Mouse (Mus musculus): ENCODE measurements around the gene Abca4. TPM values are rescaled to one million over a fixed set of nuclear protein-coding genes. Genes with fewer than 3 reads are reported as not detected.
A peak's percentile ranks its signal among the peaks of the same experiment; 100 is the strongest.
"Not testable (repeated sequence)": the region's sequence is repeated elsewhere in the genome, so short reads cannot be mapped to it uniquely, and the experiment has no call there.

Gene Abca4
- polyA plus RNA-seq, 1 experiment from 2014 or later, result 0.20 TPM

DNA sequence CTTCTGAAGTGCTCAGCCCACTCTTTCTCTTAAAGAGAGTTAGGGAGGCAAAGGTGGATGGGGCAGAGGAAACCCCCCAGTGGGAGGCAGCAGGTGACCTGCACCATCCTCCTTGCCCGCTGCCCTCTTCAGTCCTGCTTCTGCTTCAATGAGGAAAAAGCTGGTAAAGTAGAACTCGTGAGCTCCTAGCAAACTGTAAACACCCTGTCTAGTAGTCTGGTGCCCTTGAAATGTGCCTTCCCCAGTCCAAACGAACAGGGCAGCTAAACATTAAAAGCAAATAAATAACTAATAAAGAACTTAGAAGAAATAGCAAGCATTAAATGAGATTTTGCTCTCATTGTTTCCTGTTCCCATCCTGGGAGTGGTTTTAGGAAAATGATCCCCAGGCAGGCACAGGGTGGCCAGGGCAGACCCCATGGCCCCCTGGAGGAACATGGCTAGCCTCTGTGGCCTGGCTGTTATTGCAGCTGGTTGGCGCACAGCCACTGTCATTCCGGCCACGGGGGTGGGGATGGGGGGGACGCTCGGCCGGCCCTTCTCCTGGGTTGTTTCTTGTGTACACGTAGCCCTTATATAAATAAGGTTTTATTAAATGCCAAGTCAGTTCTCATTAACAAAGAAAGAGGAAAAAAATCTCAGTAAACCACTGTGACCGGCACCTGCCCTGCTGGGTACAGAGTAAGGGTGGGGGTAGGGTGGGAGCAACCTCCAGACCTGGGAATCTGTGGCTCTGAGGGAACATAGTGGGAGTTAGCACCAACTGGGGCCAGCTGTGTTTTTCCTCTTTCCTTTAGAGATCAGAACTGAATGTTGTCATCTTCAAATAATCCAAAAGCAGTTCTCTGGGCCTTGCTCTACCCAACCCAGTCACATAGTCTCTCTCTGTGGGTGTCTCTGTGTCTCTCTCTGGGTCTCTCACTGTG, 28.7 kb downstream of the Abca4 start:
- Histone ChIP-seq H3K9ac (ENCODE audit: low read depth, low read length) (no peak overlapping the region), H3K27me3 (ENCODE audit: control insufficient read depth, insufficient read depth, low read depth, low read length) (no peaks in the 10 kb centered on the region), H3K9me3 (replicated peaks; ENCODE audit: control insufficient read depth, low read length) (no peaks in the 10 kb centered on the region), H3K36me3 (ENCODE audit: control insufficient read depth, insufficient read depth) (no peaks in the 10 kb centered on the region), H3K4me2 (ENCODE audit: low read depth, low read length) (no peak overlapping the region), H3K4me1 (ENCODE audit: control insufficient read depth, low read depth, low read length) (peaks cover 3% of the 10 kb centered on the region), H3K4me3 (ENCODE audit: low read depth, low read length) (no peak overlapping the region), H3K27ac (ENCODE audit: low read length) (peak overlapping the region; percentile 92)
- WGBS (ENCODE audit: insufficient replicate concordance), result 62% methylated on average over 11 of the region's 11 CpGs
- ATAC-seq (ENCODE audit: low read depth), result no peak

DNA sequence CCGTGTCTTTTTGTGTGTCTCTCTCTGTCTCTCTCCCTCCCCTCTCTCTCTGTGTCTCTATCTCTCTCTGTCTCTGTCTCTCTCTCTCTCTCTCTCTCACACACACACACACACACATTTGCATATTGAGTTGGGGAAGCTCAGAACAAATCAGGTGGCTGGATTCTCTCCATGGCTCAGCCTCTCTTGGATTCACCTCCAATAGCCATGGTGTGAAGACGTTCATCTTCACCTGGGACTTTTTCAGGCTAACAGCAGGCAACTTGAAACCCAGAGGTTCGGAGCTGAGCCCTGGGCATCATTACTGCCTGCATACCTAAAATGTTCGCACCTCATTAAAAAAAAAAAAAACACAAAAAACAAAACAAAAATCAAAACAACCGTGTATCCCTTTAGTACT, 29.4 kb downstream of the Abca4 start:
- Histone ChIP-seq H3K36me3 (ENCODE audit: control insufficient read depth, insufficient read depth) (no peaks in the 10 kb centered on the region), H3K9me3 (replicated peaks; ENCODE audit: control insufficient read depth, low read length) (no peaks in the 10 kb centered on the region), H3K27me3 (ENCODE audit: control insufficient read depth, insufficient read depth, low read depth, low read length) (no peaks in the 10 kb centered on the region), H3K9ac (ENCODE audit: low read depth, low read length) (no peak overlapping the region), H3K27ac (ENCODE audit: low read length) (peak overlapping the region; percentile 92), H3K4me3 (ENCODE audit: low read depth, low read length) (no peak overlapping the region), H3K4me1 (ENCODE audit: control insufficient read depth, low read depth, low read length) (peaks cover 3% of the 10 kb centered on the region), H3K4me2 (ENCODE audit: low read depth, low read length) (no peak overlapping the region)
- WGBS (ENCODE audit: insufficient replicate concordance), result 57% methylated on average over 5 of the region's 5 CpGs
- ATAC-seq (ENCODE audit: low read depth), result no peak

DNA sequence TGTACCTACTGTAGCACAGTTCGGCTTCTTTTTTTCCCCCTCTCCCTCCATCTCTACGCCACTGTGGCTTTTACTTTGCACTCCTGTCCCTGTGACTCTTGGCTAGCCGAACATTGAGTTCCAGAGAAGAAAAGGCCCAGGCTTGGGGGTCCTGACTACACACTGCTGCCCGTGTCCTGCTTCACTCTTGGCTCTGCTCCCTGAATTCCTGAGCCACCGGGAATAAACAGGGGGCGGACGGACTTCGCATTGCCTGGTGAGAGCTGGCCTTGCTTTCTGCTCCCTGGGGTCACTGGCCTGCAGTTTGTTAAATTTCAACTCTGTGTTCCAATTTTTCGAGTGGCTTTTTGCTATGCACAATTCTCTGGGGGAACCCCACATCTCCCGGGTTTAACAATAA, 30.1 kb downstream of the Abca4 start:
- 41% methylated on average over 10 of the region's 10 CpGs for WGBS (ENCODE audit: insufficient replicate concordance)
- ATAC-seq (ENCODE audit: low read depth), result peak; percentile 82

DNA sequence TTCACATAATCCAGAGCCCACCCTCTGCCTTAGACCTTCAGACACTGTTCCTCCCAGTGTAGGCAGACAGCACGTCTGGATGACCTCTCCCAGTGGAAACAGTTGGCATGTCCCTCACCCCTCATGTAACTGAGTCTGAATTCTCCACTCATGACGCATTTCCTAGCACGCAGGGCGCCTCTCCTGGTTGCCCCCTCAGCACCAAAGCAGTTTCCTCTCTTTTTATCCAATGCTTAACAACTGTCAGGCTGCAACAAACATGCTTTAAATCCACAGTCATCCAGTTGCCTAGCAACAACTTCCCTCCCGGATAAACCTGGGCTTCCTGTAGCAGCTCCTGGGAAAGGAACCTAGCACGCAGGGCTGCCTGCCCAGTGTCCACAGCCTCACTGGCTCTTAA, 33.9 kb downstream of the Abca4 start:
- Histone ChIP-seq H3K9me3 (replicated peaks; ENCODE audit: control insufficient read depth, low read length) (no peaks in the 10 kb centered on the region), H3K36me3 (ENCODE audit: control insufficient read depth, insufficient read depth) (no peaks in the 10 kb centered on the region), H3K27ac (ENCODE audit: low read length) (no peak overlapping the region), H3K4me1 (ENCODE audit: control insufficient read depth, low read depth, low read length) (no peaks in the 10 kb centered on the region; the same call in 1 of the 2 replicates), H3K4me2 (ENCODE audit: low read depth, low read length) (no peak overlapping the region), H3K9ac (ENCODE audit: low read depth, low read length) (no peak overlapping the region), H3K4me3 (ENCODE audit: low read depth, low read length) (no peak overlapping the region), H3K27me3 (ENCODE audit: control insufficient read depth, insufficient read depth, low read depth, low read length) (no peaks in the 10 kb centered on the region)
- no peak for ATAC-seq (ENCODE audit: low read depth)
- 30% methylated on average over 6 of the region's 6 CpGs for WGBS (ENCODE audit: insufficient replicate concordance)

More for the DNA sequence above, 30.1 kb downstream of the Abca4 start:
- no peaks in the 10 kb centered on the region for H3K36me3 ChIP-seq (ENCODE audit: control insufficient read depth, insufficient read depth)
- H3K4me2 ChIP-seq (ENCODE audit: low read depth, low read length), result no peak overlapping the region
- H3K4me1 ChIP-seq (ENCODE audit: control insufficient read depth, low read depth, low read length), result peaks cover 3% of the 10 kb centered on the region
- H3K27ac ChIP-seq (ENCODE audit: low read length), result peak overlapping the region; percentile 92
- no peaks in the 10 kb centered on the region for H3K9me3 ChIP-seq (replicated peaks; ENCODE audit: control insufficient read depth, low read length)
- H3K27me3 ChIP-seq (ENCODE audit: control insufficient read depth, insufficient read depth, low read depth, low read length), result no peaks in the 10 kb centered on the region
- H3K9ac ChIP-seq (ENCODE audit: low read depth, low read length), result no peak overlapping the region
- no peak overlapping the region for H3K4me3 ChIP-seq (ENCODE audit: low read depth, low read length)

DNA sequence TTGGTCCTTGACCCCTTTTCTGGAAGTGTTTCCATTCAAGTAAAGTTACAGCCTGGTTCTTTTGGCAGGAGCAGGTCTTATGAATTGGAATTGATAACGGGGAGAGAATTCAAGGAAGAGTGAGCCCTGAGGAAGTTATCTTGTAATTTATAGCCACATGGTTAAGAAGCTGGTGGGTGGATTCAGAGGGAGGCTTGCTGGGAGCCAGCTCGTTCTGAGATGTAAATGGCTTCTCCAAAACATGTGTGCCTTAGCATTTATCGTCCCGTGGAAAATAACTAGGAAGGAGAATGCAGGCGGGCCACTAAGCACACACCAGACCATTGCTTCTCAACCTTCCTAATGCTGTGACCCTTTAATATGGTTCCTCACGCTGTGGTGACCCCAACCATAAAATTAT, 34.9 kb downstream of the Abca4 start:
- H3K4me1 ChIP-seq (ENCODE audit: control insufficient read depth, low read depth, low read length), result no peaks in the 10 kb centered on the region; the same call in 1 of the 2 replicates
- no peaks in the 10 kb centered on the region for H3K27me3 ChIP-seq (ENCODE audit: control insufficient read depth, insufficient read depth, low read depth, low read length)
- no peaks in the 10 kb centered on the region for H3K9me3 ChIP-seq (replicated peaks; ENCODE audit: control insufficient read depth, low read length)
- ATAC-seq (ENCODE audit: low read depth), result no peak
- no peak overlapping the region for H3K9ac ChIP-seq (ENCODE audit: low read depth, low read length)
- no peak overlapping the region for H3K4me2 ChIP-seq (ENCODE audit: low read depth, low read length)
- no peak overlapping the region for H3K4me3 ChIP-seq (ENCODE audit: low read depth, low read length)
- no peaks in the 10 kb centered on the region for H3K36me3 ChIP-seq (ENCODE audit: control insufficient read depth, insufficient read depth)
- no peak overlapping the region for H3K27ac ChIP-seq (ENCODE audit: low read length)
- 47% methylated on average over 6 of the region's 6 CpGs for WGBS (ENCODE audit: insufficient replicate concordance)

DNA sequence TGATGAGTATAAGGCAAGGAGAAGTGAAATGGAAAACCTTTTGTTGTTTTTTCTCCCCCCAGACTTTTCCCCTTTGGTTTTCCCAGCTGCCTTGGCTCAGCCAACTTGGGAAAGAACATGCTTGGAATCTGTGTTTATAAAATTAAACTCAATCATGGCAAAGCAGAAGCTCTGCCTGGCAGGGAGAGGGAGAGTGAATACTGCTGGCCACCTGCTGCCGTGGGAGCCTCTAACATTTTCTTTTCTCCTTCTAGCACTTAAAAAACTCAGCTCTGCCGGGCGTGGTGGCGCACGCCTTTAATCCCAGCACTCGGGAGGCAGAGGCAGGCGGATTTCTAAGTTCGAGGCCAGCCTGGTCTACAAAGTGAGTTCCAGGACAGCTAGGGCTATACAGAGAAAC, 37.4 kb downstream of the Abca4 start:
- WGBS (ENCODE audit: insufficient replicate concordance), result 68% methylated on average over 8 of the region's 8 CpGs
- H3K27ac ChIP-seq (ENCODE audit: low read length); H3K4me3 ChIP-seq (ENCODE audit: low read depth, low read length); H3K4me1 ChIP-seq (ENCODE audit: control insufficient read depth, low read depth, low read length); H3K9me3 ChIP-seq (replicated peaks; ENCODE audit: control insufficient read depth, low read length); H3K4me2 ChIP-seq (ENCODE audit: low read depth, low read length); H3K36me3 ChIP-seq (ENCODE audit: control insufficient read depth, insufficient read depth); ATAC-seq (ENCODE audit: low read depth); H3K27me3 ChIP-seq (ENCODE audit: control insufficient read depth, insufficient read depth, low read depth, low read length); H3K9ac ChIP-seq (ENCODE audit: low read depth, low read length): not testable (repeated sequence)

DNA sequence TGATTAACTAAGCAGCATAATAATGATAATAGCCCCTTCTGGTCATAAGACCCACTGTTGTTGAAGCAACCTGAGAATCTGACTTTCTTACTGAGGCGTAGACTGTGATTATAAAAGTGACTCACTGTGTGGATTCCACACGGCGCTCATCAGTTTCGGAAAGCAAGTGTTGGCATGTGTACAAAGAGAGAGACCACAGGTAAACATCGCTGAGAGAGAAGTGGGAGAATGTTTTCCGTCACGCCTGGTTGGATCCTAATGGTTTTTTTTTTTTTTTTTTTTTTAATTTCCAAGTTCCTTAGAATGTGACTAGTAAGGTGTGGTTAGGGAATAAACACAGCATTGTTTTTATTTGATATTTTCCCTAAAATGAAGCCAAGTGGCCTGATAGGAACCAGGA, 38.1 kb downstream of the Abca4 start:
- Histone ChIP-seq H3K36me3 (ENCODE audit: control insufficient read depth, insufficient read depth) (no peaks in the 10 kb centered on the region), H3K4me2 (ENCODE audit: low read depth, low read length) (no peak overlapping the region), H3K9ac (ENCODE audit: low read depth, low read length) (no peak overlapping the region), H3K4me1 (ENCODE audit: control insufficient read depth, low read depth, low read length) (no peaks in the 10 kb centered on the region), H3K9me3 (replicated peaks; ENCODE audit: control insufficient read depth, low read length) (no peaks in the 10 kb centered on the region), H3K4me3 (ENCODE audit: low read depth, low read length) (no peak overlapping the region), H3K27ac (ENCODE audit: low read length) (no peak overlapping the region), H3K27me3 (ENCODE audit: control insufficient read depth, insufficient read depth, low read depth, low read length) (no peaks in the 10 kb centered on the region)
- no peak for ATAC-seq (ENCODE audit: low read depth)
- 73% methylated on average over 7 of the region's 7 CpGs for WGBS (ENCODE audit: insufficient replicate concordance)

DNA sequence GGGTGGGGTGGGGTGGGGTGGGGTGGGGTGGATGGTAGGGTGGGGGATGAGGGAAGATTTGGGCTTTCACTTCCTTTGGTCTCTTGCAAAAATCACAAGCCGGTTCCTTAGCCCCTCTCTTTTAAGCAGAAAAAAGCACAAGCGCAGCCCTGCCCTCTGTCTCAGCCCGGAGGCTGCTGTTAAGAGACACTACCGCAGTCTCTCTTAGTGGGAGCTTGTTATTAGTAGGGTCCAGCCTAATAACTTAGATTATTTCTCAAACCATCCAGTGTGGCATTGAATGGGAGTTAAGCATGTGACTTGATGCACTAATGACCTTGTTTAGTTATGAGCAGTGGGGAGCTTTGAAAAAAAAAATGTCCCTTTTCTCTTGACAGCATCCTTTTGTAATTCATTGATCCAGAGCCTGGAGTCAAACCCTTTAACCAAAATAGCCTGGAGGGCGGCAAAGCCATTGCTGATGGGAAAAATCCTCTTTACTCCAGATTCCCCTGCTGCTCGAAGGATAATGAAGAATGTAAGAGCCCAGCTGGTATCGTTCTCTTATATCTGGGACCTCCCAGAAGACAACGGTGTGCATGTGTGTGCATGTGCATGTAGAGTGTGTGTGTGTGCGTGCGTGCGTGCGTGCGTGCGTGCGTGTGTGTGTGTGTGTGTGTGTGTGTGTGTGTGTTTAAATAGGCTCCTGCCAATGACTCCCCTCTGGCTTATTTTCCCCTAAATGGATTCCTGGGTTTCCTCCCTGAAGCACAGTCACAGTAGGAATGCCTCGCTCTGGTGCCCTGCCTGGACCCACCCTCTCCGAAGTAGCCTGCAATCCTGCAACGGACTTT, 41.1 kb downstream of the Abca4 start:
- Histone ChIP-seq H3K9ac (ENCODE audit: low read depth, low read length) (no peak overlapping the region), H3K27me3 (ENCODE audit: control insufficient read depth, insufficient read depth, low read depth, low read length) (no peaks in the 10 kb centered on the region), H3K9me3 (replicated peaks; ENCODE audit: control insufficient read depth, low read length) (no peaks in the 10 kb centered on the region), H3K36me3 (ENCODE audit: control insufficient read depth, insufficient read depth) (no peaks in the 10 kb centered on the region), H3K4me1 (ENCODE audit: control insufficient read depth, low read depth, low read length) (peaks cover 4% of the 10 kb centered on the region), H3K4me2 (ENCODE audit: low read depth, low read length) (no peak overlapping the region), H3K27ac (ENCODE audit: low read length) (no peak overlapping the region), H3K4me3 (ENCODE audit: low read depth, low read length) (no peak overlapping the region)
- 74% methylated on average over 18 of the region's 18 CpGs for WGBS (ENCODE audit: insufficient replicate concordance)
- ATAC-seq (ENCODE audit: low read depth), result no peak

All from liver, embryonic 16.5 days (tissue).